Mouse (Mus musculus) kidney, adult 8-10 months (tissue): ENCODE data around the gene Pex14.

Experiments
- DNase-seq, 2 experiments: peaks; one replicate each; pipeline ENCODE4 v3.0.0; 2022

Pex14 gene

GRCm38 (mm10) chr4:148946071-148946470 lies 153.6 kb downstream of the Pex14 start:
- DNase-seq: no peak

GRCm38 (mm10) chr4:148945476-148945881 lies 154.2 kb downstream of the Pex14 start:
- DNase-seq: no peak

GRCm38 (mm10) chr4:148943099-148943498 lies 156.6 kb downstream of the Pex14 start:
- no peak for DNase-seq

- no peak for DNase-seq
Observed at GRCm38 (mm10) chr4:148941321-148941720, 158.4 kb downstream of the Pex14 start.

- DNase-seq: peak; percentile 75 to 84
Observed at GRCm38 (mm10) chr4:148940674-148941211, 158.9 kb downstream of the Pex14 start.

- DNase-seq: no peak
Observed at GRCm38 (mm10) chr4:148938546-148938945, 161.1 kb downstream of the Pex14 start.

- no peak for DNase-seq
Observed at GRCm38 (mm10) chr4:148936727-148937126, 162.9 kb downstream of the Pex14 start.

GRCm38 (mm10) chr4:148936111-148936510 lies 163.6 kb downstream of the Pex14 start:
- DNase-seq: no peak

GRCm38 (mm10) chr4:148935211-148935610 lies 164.5 kb downstream of the Pex14 start:
- no peak for DNase-seq

- DNase-seq: no peak
Observed at GRCm38 (mm10) chr4:148933109-148933508, 166.6 kb downstream of the Pex14 start.

GRCm38 (mm10) chr4:148930721-148931229 lies 168.9 kb downstream of the Pex14 start:
- DNase-seq: no peak

- DNase-seq: no peak
Observed at GRCm38 (mm10) chr4:148928876-148929275, 170.8 kb downstream of the Pex14 start.

GRCm38 (mm10) chr4:148928316-148928715 lies 171.4 kb downstream of the Pex14 start:
- DNase-seq: peak; percentile 56 to 69

- DNase-seq: no peak
Observed at GRCm38 (mm10) chr4:148926459-148926858, 173.2 kb downstream of the Pex14 start.

GRCm38 (mm10) chr4:148925589-148926359 lies 173.9 kb downstream of the Pex14 start:
- peak in 1 of 2 experiments; percentile 48 for DNase-seq

GRCm38 (mm10) chr4:148923976-148924375 lies 175.7 kb downstream of the Pex14 start:
- no peak for DNase-seq

- DNase-seq: no peak
Observed at GRCm38 (mm10) chr4:148923414-148923813, 176.3 kb downstream of the Pex14 start.

- DNase-seq: peak in 1 of 2 experiments; percentile 40
Observed at GRCm38 (mm10) chr4:148922221-148922700, 177.4 kb downstream of the Pex14 start.

- DNase-seq: peak; percentile 47 to 61
Observed at GRCm38 (mm10) chr4:148920610-148921009, 179.1 kb downstream of the Pex14 start.

GRCm38 (mm10) chr4:148918707-148919447 lies 180.8 kb downstream of the Pex14 start:
- peak; percentile 70 to 82 for DNase-seq

GRCm38 (mm10) chr4:148915849-148916248 lies 183.8 kb downstream of the Pex14 start:
- no peak for DNase-seq

GRCm38 (mm10) chr4:148914863-148915622 lies 184.6 kb downstream of the Pex14 start:
- DNase-seq: peak; percentile 73 to 77
